Mouse (Mus musculus) mature B cell (primary cell): ENCODE results near the gene Sapcd2.
"Not testable (repeated sequence)": the region's sequence is repeated elsewhere in the genome, so short reads cannot be mapped to it uniquely, and the experiment has no call there.

Source experiments
- in situ Hi-C: fragments of 300-500 bp; cut with MboI; formaldehyde crosslinking; loops from 2 replicates; pipeline ENCODE4 v1.14.3; 2019

Gene Sapcd2

DNA sequence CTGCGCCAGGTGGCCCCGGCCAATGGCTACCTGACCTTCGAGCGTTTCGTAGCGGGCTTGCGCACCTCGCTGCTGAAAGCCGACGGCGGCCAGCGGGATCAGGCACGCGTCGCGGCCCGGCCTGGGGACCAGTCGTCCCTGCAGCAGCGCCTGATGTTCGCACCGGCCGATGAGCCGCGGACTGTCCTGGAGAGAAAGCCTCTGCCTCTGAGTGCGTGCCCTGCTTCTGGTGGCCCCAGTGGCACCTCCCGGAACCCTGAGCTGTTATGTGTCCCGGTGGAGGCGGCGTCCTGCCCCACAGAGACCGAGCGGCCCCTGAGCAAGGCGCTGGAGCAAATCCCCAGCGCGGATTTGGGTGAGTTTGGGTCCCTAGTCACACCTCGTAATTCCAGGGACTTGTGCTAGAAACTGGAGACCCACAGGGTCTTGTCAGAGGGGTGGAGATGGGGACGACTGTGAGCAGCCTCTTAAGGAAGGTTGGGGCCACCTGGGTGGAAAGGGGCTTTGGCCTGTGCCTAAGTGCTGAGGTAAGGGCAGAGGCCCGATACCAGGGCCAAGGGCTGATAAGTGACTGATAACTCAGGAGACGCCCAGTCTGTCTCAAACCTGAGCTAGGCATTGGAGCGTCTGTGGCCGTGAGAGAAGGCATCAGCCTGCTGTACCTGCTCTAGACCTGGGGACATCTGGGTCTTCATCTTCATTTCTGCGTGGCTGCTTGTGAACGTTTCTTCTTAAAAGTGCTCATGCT lies 697 bp downstream of the Sapcd2 start:
- in situ Hi-C loops, result no loop called here

DNA sequence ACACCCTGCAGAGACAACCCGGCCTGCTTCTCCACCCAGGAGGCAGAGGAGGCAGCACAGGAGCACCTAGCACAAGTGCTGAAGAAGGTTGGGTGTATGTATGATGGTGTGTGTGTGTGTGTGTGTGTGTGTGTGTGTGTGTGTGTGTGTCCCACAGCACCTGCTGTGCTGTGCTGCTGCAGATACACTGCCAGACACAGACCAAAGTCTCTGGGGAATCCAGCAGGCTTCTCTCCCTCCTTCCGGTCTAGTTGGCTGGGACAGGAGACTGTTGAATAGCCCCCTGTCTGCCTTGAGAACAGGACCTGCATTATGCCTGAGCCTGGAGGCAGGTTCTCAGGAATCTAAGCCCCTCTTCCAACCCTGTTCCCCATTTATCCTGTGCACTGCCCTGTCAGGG lies 1.3 kb downstream of the Sapcd2 start:
- in situ Hi-C loops, result no loop called here

DNA sequence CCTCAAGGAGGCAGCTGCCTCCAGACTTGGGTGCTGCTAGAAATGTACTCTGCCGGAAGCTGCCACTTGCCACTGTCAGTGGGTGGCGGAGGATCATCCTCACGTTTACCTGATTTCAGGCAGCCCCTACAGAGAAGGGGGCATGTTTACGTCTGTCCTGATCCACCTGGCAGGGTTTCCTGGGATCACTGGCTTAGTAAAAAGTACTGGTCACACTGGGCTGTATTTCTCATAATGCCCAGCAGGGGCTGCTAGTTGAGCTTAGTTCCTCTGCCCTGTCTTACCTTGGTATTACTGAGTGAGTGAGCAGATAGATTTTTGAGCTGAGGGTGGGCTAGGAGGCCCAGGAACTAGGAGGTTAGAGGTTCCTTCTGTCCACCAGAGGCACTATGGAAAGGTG lies 4.5 kb downstream of the Sapcd2 start:
- in situ Hi-C loops, result no loop called here

DNA sequence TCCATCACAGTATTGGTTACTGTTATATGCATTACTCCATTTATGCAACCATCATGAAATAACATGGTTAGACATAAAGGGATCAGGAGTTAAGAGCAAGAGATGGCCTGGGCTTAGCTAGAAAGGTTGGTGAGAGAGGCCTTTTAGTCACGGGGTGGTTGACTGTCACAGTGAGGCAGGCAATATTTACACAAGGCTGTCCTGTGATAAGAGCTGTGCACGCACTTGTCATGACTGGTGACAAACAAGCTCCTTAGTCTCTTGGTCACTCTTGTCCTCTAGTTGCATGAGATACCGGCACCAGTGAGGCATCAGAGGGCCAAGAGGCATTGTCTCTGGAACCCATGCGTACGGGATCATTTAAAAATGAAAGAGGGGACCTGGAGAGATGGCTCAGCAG lies 12.4 kb downstream of the Sapcd2 start:
- in situ Hi-C loops, result no loop called here

DNA sequence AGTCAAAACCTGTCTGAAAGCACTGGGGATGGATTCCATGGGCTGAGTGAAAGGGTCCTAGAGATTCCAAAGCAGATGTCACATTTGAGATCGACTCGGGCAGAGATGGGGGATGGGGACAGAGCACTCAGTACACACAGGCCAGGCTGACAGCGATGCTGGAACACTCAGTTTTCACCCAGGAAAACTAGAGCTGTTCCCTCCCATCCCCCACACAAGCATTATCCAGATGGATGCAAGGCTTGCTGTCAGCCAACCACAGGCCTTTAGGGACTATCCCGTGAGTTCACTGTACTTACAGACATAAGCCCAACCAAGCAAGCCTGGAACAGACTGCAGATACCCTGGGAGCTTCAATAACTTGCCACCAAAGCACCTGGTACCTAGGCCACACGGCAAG lies 19.1 kb downstream of the Sapcd2 start:
- in situ Hi-C loops, result no loop called here

DNA sequence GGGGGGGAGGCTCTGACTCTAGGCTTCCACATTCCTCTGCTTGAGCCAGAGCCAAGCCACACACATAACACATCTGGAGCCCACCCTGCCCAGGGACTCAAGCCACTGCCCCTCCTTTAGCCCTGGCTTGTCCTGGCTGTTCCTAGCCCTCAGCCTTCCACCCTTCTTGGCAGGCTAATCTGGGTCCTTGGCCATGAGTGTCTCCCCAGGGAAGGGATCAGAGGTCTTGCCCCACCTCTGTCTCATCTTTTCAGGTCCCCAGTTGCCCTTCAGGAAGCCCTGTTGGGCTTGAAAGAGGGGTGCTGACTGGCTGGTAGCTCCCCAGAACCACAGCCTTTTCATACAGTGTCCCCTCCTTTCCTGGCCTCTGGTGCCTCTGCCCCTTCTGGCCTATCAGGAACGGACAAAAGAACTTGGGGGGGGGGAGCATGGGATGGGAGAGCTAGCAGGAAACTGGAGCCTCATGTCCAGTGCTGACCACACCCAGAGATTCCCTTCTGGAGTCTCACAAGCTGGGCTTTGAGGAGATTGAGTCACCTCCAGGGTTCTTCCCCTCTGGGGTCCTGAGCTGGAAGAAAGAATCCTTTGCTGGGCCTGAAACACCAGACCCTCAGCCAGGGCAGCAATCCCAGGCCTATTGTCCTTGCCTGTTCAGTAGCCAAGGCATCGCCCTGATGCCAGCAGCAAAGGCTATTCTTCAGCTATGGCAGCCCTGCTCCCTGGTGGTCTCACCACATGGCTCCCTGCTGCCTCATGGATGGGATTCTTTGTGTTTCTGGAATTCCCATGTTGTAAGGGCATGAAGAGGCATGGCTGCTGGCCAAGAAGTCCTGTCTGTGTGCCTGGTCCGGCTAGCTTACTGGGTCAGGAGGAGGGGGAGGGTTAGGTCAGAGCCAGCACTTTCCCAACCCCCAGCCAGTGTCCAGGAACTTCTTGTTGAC lies 22.4 kb downstream of the Sapcd2 start:
- in situ Hi-C loops, result no loop called here

DNA sequence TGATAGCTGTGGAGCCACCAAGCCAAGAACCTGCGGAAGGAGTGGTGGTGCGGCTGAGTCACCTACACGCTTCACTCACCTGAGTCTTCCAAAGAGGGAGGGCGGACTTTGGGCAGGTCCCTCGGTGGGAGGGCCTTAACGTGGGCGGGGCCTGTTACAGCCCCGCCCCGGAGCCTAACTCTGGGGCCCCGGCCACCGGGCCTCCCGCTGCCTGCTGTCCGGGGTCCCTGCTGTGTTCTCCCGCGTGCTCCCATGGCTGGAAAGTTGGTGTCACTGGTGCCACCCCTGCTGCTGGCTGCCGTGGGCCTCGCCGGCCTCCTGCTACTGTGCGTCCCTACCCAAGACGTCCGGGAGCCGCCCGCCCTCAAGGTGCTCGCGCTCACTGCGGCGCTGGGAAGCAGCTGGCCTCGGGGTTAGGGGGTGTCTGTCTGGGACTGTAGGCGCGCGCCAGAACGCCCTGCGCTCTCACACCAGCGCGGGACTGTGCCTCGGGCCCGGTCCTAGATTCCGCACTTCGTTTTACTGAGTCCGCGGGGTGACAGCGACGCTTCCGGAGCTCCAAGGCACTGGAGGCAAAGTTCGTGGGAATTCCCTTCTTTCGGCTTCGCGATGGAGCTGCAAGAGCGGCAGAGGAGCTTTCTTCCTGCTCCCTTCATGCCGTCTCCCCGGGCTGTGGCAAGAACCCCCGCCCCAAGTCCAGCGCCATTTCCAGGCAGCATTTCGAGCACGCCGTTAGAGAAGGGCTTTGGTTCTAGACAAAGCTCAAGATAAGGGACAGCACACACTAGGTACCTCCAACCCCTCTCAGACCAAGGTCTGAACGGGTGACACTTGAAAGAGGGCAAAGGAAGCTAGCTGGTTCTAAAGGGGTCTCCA lies 23.8 kb downstream of the Sapcd2 start, which contains the start of gene Entpd2:
Entpd2 (plus strand) TSS at position 154 of the 876 bp plus-strand sequence.
- in situ Hi-C loops, result no loop called here

DNA sequence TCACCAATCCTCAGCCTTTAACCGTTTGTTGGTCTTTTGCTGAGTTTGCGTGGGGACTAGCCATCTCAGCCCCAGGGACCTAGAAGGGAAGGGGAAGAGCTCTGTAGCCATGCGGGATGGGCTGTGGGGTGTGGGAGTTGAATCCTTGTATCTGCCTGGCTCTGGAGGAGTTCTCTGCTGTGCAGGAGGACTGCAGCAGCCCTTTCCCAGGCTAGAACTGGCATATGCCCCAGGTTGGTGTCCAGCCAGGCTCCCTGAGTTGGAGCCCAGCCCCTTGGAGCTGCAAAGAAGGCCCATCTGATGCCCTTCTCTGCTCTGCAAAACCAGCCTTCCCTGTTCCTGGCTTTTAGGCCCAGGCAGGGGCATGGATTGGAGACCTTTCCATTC lies 24.5 kb downstream of the Sapcd2 start:
- in situ Hi-C loops, result no loop called here

DNA sequence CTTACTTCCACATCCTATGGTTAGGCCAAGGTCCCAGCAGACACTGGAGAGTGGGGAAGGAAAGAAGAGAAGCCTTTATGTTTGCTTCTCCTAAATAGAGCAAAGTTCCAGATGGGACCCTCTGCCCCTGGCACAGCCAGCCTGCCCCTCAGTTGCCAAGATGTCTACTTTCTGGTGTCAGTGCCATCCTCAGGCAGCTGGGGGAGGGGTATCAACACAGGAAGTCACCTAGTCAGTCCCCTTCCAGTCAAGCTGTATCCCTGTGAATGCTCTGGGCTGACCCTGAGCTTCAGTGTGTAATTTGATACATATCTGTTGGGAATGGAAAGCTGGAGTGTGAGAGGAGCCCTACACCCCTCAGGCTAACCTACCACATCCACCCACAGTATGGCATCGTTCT lies 24.9 kb downstream of the Sapcd2 start:
- in situ Hi-C loops, result no loop called here

DNA sequence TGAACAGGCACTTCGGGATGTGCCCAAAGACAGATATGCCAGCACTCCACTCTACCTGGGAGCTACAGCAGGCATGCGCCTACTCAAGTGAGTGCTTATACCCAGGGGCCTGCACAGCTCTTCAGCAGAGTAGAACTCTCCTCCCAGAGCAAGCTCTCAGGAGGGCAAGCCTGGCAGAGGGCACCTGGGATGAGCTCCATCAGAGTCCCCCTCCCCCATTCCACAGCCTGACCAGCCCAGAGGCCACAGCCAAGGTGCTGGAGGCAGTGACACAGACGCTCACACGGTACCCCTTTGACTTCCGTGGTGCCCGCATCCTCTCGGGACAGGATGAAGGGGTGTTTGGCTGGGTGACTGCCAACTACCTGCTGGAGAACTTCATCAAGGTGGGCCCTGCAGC lies 25.9 kb downstream of the Sapcd2 start:
- in situ Hi-C loops, result no loop called here

DNA sequence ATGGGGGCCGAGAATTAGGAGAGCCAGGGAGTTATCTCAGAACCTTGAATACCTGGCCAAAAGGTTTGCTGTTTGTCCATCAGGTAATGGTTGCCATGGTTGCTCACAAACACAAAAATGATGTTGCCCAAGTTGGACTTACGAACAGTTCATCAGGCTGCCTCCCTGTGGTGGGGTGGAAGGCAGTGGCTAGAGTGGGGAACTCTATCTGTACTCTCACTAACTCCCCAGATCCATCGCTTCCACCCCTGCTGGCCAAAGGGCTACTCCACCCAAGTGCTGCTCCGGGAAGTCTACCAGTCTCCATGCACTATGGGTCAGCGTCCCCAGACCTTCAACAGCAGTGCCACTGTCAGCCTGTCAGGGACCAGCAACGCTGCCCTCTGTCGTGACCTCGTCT lies 26.9 kb downstream of the Sapcd2 start, which contains the start of gene Npdc1:
Npdc1 (plus strand) TSS at position 301 of the 400 bp plus-strand sequence.
- in situ Hi-C loops, result no loop called here

DNA sequence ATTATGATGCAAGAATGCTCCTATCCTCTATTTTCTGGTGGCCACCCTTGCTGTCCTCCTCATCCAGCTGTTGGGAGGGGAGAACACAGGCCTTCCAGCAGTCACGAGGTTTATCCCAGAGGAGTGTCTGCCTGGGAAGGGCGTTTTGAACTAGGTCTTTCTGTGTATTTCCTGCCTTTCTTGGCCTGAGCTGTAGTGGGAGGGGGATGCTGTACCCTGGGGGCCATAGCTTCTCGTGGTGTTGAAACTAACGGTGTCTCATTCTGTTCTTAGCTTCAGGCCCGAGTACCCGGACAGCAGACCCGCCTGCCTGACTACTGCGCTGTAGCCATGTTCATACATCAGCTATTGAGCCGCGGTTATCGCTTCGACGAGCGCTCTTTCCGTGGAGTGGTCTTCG lies 28.2 kb downstream of the Sapcd2 start:
- in situ Hi-C loops, result no loop called here

DNA sequence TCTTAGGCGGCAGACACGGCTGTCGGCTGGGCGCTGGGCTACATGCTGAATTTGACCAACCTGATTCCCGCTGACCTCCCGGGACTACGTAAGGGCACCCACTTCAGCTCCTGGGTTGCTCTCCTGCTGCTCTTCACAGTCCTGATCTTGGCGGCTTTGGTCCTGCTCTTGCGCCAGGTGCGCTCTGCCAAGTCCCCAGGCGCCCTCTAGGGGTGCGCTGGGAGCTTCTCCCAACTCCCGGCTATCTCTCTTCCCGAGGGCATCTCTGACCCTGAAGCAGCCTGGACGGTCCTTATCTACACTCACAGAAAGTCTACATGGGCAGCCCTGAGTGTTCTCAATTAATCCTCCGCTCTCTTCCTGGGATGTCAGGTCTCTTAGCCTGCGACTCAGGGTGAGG lies 28.6 kb downstream of the Sapcd2 start:
- in situ Hi-C loops, result no loop called here

DNA sequence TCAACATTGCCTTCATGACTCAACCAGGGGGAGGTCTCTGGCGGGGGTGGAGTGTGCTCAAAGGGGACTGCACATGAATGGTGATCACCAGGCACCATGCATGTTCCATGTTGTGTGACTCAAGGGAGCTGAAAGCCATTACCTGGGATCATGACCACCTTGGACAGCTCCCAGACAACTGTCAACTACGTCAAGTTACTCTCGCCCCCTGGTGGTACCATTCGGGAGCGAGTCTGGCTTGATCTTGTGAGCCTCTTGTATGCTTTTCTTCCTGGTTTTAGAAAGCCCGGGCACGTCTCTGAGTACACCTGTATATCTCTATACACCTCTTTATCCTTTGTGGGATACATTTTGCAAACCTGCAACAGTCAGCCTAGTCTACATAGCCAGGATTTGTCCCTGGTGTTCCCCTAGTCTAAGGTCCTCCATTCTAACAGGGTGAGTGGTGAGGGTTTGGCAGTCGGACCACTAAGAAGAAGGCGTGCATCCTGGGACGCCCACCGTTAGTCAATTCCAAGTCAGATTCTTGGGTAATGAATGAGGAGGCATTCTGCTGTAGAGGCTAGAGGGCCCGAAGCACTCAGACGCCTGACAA lies 30.4 kb downstream of the Sapcd2 start:
- in situ Hi-C loops, result no loop called here

DNA sequence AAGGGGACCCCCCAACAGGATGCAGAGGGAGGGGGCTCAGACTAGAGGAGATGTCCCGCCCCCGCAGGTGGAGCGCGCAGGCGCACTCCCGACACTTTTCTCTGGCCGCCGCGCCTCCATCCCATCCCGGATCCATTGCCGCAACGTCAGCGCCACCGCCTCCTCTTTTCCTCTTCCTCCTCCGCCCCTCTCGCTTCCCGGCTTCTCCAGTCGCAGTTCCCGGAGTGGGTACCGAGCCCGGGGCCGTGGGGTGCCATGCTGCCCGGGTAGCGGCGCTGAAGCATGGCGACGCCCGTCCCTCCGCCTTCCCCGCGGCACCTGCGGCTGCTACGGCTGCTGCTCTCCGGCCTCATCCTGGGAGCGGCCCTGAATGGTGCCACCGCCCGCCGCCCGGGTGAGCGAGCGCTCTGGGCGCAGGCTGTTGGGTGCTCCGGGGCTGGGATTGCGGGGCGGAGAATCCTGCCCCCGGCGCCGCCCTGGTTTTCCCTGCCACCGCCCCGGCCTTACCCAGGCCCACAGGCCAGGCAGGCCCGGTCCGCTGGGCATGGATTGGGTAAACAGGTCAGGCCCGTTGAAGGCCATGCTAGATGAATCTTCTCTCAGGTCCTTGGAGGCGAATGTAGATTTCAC lies 31.0 kb downstream of the Sapcd2 start:
- in situ Hi-C loops, result no loop called here

DNA sequence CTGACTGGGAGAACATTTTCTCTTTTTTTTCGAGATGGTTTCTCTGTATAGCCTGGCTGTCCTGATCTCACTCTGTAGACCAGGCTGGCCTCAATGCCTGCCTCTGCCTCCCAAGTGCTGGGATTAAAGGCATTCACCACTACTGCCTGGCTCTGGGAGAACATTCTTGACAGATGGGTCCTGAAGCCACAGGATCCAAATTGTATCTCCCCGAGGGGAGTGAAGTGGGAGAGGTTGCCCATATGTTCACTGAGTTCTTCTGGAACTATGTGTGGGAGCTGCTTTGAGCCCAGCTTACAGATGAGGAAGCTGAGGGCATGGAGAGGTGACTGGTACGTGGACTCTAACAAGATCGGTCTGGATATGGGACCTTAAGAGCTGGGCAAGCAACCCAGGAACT lies 31.9 kb downstream of the Sapcd2 start:
- in situ Hi-C loops, result no loop called here

DNA sequence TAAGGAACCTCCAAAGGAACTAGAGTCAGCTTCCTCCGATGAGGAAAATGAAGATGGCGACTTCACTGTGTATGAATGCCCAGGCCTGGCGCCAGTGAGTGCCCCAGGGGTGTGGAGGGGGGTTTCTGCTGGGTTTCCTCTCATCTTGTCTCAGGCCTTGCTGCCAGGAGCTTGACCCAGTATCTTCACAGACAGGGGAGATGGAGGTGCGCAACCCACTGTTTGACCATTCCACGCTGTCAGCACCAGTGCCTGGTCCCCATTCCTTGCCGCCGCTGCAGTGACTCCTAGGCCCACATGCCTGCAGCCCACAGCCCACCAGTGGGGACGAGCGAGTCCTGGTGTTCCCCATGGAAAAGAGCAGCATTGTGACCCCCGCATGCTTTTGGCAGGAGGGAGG lies 36.8 kb downstream of the Sapcd2 start:
- in situ Hi-C loops, result no loop called here

DNA sequence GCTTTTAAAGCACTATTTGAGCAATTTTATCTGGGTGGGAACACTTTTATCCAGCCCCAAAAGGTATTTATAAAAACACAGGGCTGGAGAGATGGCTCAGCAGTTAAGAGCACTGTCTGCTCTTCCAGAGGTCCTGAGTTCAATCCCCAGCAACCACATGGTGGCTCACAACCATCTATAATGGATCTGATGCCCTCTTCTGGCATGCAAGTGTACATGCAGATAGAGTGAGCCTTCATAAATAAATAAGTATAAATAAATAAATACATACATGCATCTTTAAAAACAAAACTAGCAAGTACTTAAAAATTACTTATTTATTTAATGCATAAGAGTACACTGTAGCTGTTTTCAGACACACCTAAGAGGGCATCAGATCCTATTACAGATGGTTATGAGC lies 41.3 kb downstream of the Sapcd2 start:
- in situ Hi-C loops, result not testable (repeated sequence)

DNA sequence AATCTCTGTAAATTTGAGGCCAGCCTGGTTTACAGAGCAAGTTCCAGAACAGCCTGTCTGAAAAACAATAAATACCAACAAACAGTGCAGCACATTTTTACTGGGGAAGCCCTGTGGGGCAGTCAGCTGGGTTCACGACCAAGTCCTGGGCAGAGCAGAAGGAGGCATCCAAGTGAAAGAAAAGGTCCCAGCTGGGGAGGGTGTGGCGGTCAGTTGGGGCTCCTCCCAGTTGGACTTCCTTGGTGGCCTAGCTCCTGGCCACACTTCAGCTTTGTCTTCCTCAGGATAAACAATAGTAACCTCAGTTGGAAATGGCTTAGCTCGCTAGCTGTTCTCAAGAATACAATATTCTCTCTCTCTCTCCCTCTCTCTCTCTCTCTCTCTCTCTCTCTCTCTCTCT lies 45.3 kb downstream of the Sapcd2 start:
- in situ Hi-C loops, result no loop called here

DNA sequence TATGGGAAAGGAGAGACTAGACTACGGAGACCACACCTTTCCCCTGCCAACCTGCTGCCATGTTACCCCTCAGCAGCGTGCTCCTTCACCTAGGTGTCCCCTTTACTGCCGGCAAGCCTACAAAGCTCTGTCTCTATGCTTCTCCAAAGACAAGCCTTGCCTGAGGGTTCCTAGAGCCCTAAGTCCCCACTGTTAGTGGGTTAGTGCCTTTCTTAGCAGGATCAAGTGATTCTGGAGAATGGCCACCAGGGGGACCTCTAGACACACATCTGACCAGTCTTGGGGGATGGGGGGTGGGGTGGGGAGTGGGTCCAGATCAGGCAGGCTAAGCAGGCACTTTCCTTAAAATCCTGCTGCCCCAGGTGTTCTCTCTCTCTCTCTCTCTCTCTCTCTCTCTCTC lies 49.8 kb downstream of the Sapcd2 start:
- in situ Hi-C loops, result no loop called here
